Mouse (Mus musculus): ENCODE measurements at regions not wholly inside any gene's neighbourhood (a gene's known extent, or its start where the extent isn't known, plus 50 kb on each side); places are given as distances from the start of the nearest gene placed in this dataset.

DNA sequence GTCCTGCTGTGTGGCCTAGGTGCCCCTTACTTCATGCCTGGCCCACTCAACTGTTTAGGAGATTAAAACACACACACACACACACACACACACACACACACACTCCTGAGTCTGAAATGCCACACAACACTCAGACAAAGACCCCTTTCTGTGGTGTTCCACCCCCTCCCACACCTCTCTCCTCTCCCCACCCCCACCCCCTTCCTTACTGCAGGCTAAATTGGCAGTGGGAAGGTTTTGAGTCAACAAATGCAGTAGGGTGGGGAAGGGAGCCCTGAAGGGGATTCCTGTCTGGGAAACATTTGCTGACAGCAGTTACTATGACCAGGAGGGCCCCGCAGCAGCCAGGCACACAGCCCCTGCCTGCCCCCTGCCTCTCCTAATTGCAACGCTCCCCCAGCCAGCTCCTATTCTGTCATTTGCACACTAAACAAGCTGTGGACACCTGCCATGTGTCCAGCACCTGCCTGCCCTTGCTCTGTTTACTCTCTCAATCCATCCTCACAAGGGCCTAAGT lies 69.5 kb downstream of the Ephb3 start:
- Histone ChIP-seq H3ac (ENCODE audit: control insufficient read depth, insufficient read length) (no peak overlapping the region), H3K79me2 (ENCODE audit: control insufficient read depth, insufficient read depth) (no peaks in the 10 kb centered on the region), H3K36me3 (ENCODE audit: control insufficient read depth, insufficient read depth) (no peaks in the 10 kb centered on the region), H3K4me2 (ENCODE audit: low read depth) (no peak overlapping the region), H3K27me3 (ENCODE audit: control insufficient read depth, insufficient read depth, insufficient read length) (no peaks in the 10 kb centered on the region), H3K4me3 (no peak overlapping the region)
- TF ChIP-seq MYOG (IDR thresholded peaks at IDR 0.05; ENCODE audit: control insufficient read depth in 1 of 3, insufficient read depth in 1 of 3, insufficient read length in 2 of 3, low read depth in 2 of 3) (peak in 1 of 3 experiments; percentile 24), REST (IDR thresholded peaks at IDR 0.05; ENCODE audit: insufficient read depth, insufficient read length) (no peak), SRF (IDR thresholded peaks at IDR 0.05; ENCODE audit: control insufficient read depth, insufficient read length, low read depth) (no peak), TCF12 (IDR thresholded peaks at IDR 0.05; ENCODE audit: insufficient read depth, poor library complexity, severe bottlenecking) (no peak)

GRCm38 (mm10) chr16:21277789-21278342 lies 73.3 kb downstream of the Ephb3 start:
- Histone ChIP-seq H3K4me2 (ENCODE audit: low read depth) (no peak overlapping the region), H3K4me3 (no peak overlapping the region), H3K27me3 (ENCODE audit: control insufficient read depth, insufficient read depth, insufficient read length) (no peaks in the 10 kb centered on the region), H3K36me3 (ENCODE audit: control insufficient read depth, insufficient read depth) (no peaks in the 10 kb centered on the region), H3K79me2 (ENCODE audit: control insufficient read depth, insufficient read depth) (no peaks in the 10 kb centered on the region), H3ac (ENCODE audit: control insufficient read depth, insufficient read length) (no peak overlapping the region)
- TF ChIP-seq MAX (IDR thresholded peaks at IDR 0.05; ENCODE audit: low read depth) = no peak
- TF ChIP-seq POLR2AphosphoS2 (IDR thresholded peaks at IDR 0.05; ENCODE audit: insufficient read length, low read depth) = no peak
- no peak for TF ChIP-seq TCF12 (IDR thresholded peaks at IDR 0.05; ENCODE audit: insufficient read depth, poor library complexity, severe bottlenecking)
- no peak for TF ChIP-seq USF1 (IDR thresholded peaks at IDR 0.05; ENCODE audit: low read depth)
- TF ChIP-seq REST (IDR thresholded peaks at IDR 0.05; ENCODE audit: insufficient read depth, insufficient read length) = no peak
- TF ChIP-seq MYOG (IDR thresholded peaks at IDR 0.05; ENCODE audit: control insufficient read depth in 1 of 3, insufficient read depth in 1 of 3, insufficient read length in 2 of 3, low read depth in 2 of 3) = no peak
- TF ChIP-seq MYOD1 (IDR thresholded peaks at IDR 0.05; ENCODE audit: control insufficient read depth in 1 of 3, insufficient read length in 2 of 3, low read depth in 2 of 3) = no peak
- no peak for TF ChIP-seq TCF3 (IDR thresholded peaks at IDR 0.05; ENCODE audit: insufficient read length, low read depth)
- no peak for TF ChIP-seq CEBPB (IDR thresholded peaks at IDR 0.05; ENCODE audit: insufficient read depth, poor library complexity, severe bottlenecking)
- no peak for TF ChIP-seq E2F4 (IDR thresholded peaks at IDR 0.05; ENCODE audit: insufficient read depth)
- no peak for TF ChIP-seq POLR2A (IDR thresholded peaks at IDR 0.05; ENCODE audit: insufficient read length, low read depth)
- no peak for TF ChIP-seq SRF (IDR thresholded peaks at IDR 0.05; ENCODE audit: control insufficient read depth, insufficient read length, low read depth)

DNA sequence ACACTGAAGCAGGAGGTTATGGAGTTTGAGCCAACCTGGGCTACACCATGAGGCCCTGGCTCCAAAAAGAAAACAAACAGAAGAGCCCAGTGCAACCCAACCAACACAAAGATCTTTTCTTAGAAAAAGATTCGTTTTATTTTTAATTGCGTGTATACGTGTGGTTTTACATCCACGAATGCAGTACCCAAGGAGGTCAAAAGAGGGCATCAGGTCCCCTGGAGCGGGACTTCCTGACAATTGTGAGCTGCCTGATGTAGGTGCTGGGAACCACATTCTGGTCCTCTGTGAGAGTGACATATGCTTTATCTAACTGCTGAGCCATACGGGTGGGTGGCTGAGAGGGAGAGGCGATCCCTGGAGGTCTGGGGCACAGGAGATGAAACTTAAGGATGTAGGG lies 73.8 kb downstream of the Ephb3 start:
- Histone ChIP-seq H3K27me3 (ENCODE audit: control insufficient read depth, insufficient read depth, insufficient read length) (no peaks in the 10 kb centered on the region), H3K4me3 (no peak overlapping the region), H3K4me2 (ENCODE audit: low read depth) (no peak overlapping the region), H3ac (ENCODE audit: control insufficient read depth, insufficient read length) (no peak overlapping the region), H3K79me2 (ENCODE audit: control insufficient read depth, insufficient read depth) (no peaks in the 10 kb centered on the region), H3K36me3 (ENCODE audit: control insufficient read depth, insufficient read depth) (no peaks in the 10 kb centered on the region)
- TF ChIP-seq MYOD1 (IDR thresholded peaks at IDR 0.05; ENCODE audit: control insufficient read depth in 1 of 3, insufficient read length in 2 of 3, low read depth in 2 of 3) = no peak
- TF ChIP-seq TCF12 (IDR thresholded peaks at IDR 0.05; ENCODE audit: insufficient read depth, poor library complexity, severe bottlenecking) = no peak
- no peak for TF ChIP-seq REST (IDR thresholded peaks at IDR 0.05; ENCODE audit: insufficient read depth, insufficient read length)
- TF ChIP-seq CEBPB (IDR thresholded peaks at IDR 0.05; ENCODE audit: insufficient read depth, poor library complexity, severe bottlenecking) = no peak
- no peak for TF ChIP-seq MYOG (IDR thresholded peaks at IDR 0.05; ENCODE audit: control insufficient read depth in 1 of 3, insufficient read depth in 1 of 3, insufficient read length in 2 of 3, low read depth in 2 of 3)
- TF ChIP-seq SRF (IDR thresholded peaks at IDR 0.05; ENCODE audit: control insufficient read depth, insufficient read length, low read depth) = no peak
- no peak for TF ChIP-seq USF1 (IDR thresholded peaks at IDR 0.05; ENCODE audit: low read depth)
- no peak for TF ChIP-seq POLR2AphosphoS2 (IDR thresholded peaks at IDR 0.05; ENCODE audit: insufficient read length, low read depth)
- no peak for TF ChIP-seq TCF3 (IDR thresholded peaks at IDR 0.05; ENCODE audit: insufficient read length, low read depth)
- TF ChIP-seq POLR2A (IDR thresholded peaks at IDR 0.05; ENCODE audit: insufficient read length, low read depth) = no peak
- no peak for TF ChIP-seq E2F4 (IDR thresholded peaks at IDR 0.05; ENCODE audit: insufficient read depth)
- TF ChIP-seq MAX (IDR thresholded peaks at IDR 0.05; ENCODE audit: low read depth) = no peak

- no peak overlapping the region for H3ac ChIP-seq (ENCODE audit: control insufficient read depth, insufficient read length)
- no peak for TF ChIP-seq MYOD1 (IDR thresholded peaks at IDR 0.05; ENCODE audit: control insufficient read depth in 1 of 3, insufficient read length in 2 of 3, low read depth in 2 of 3)
- TF ChIP-seq TCF12 (IDR thresholded peaks at IDR 0.05; ENCODE audit: insufficient read depth, poor library complexity, severe bottlenecking) = no peak
- no peak for TF ChIP-seq MAX (IDR thresholded peaks at IDR 0.05; ENCODE audit: low read depth)
- no peak for TF ChIP-seq POLR2A (IDR thresholded peaks at IDR 0.05; ENCODE audit: insufficient read length, low read depth)
- no peak for TF ChIP-seq TCF3 (IDR thresholded peaks at IDR 0.05; ENCODE audit: insufficient read length, low read depth)
- TF ChIP-seq MYOG (IDR thresholded peaks at IDR 0.05; ENCODE audit: control insufficient read depth in 1 of 3, insufficient read depth in 1 of 3, insufficient read length in 2 of 3, low read depth in 2 of 3) = no peak
- TF ChIP-seq CEBPB (IDR thresholded peaks at IDR 0.05; ENCODE audit: insufficient read depth, poor library complexity, severe bottlenecking) = no peak
- no peak for TF ChIP-seq REST (IDR thresholded peaks at IDR 0.05; ENCODE audit: insufficient read depth, insufficient read length)
- TF ChIP-seq USF1 (IDR thresholded peaks at IDR 0.05; ENCODE audit: low read depth) = no peak
- TF ChIP-seq E2F4 (IDR thresholded peaks at IDR 0.05; ENCODE audit: insufficient read depth) = no peak
- no peak for TF ChIP-seq POLR2AphosphoS2 (IDR thresholded peaks at IDR 0.05; ENCODE audit: insufficient read length, low read depth)
- no peak for TF ChIP-seq SRF (IDR thresholded peaks at IDR 0.05; ENCODE audit: control insufficient read depth, insufficient read length, low read depth)
Measured at GRCm38 (mm10) chr16:21280200-21280627, 75.7 kb downstream of the Ephb3 start.

More at GRCm38 (mm10) chr16:21280200-21280627, 75.7 kb downstream of the Ephb3 start:
- no peaks in the 10 kb centered on the region for H3K79me2 ChIP-seq (ENCODE audit: control insufficient read depth, insufficient read depth)
- no peaks in the 10 kb centered on the region for H3K36me3 ChIP-seq (ENCODE audit: control insufficient read depth, insufficient read depth)
- no peak overlapping the region for H3K4me2 ChIP-seq (ENCODE audit: low read depth)
- H3K4me3 ChIP-seq = no peak overlapping the region
- no peaks in the 10 kb centered on the region for H3K27me3 ChIP-seq (ENCODE audit: control insufficient read depth, insufficient read depth, insufficient read length)

All from myocyte (in vitro differentiated cells).